Mouse (Mus musculus): ENCODE data around the gene Csrnp1.

Csrnp1 gene

GRCm38 (mm10) chr9:120001945-120002725, 17.7 kb upstream of the Csrnp1 start:
- DNase-seq: peak; percentile 23 to 40

DNA sequence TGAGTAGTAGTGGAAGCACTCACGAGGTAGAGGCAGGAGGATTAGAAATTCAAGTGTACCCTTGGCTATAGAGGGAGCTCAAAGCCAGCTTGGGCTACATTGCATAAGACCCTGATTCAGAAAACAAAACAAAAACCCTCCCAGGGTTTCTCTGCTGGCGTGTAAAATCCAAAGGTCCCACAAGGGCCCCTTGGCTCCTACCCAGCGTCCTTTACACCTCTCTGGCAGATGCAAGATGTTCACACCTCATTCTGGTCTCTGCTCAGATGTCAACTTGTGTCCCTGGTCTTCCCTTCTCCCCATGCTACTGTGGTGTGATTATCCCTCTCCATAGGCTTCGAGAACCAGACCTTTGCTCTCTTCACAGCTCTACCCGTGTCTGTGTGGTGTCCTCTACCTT, 16.3 kb upstream of the Csrnp1 start:
- no peak for DNase-seq

DNA sequence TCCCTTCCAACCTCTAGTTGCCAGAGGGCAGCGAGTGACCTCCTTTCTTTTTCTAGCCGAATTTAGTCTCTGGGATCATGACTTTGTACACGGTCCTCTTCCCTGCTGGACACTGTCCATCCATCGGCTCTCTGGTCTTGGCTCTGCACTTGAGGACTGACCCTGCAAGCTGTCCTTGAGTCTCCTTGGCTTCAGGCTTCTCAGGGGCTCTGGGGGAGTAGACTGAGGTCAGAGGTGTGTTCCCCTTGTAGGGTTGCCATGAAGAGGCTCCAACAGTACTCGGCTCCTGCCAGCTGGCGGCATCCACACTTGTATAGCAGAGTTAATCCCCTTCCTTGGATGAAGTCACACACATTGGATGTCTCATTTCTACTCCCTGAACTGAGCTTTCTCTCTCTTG, 15.2 kb upstream of the Csrnp1 start:
- DNase-seq: no peak

DNA sequence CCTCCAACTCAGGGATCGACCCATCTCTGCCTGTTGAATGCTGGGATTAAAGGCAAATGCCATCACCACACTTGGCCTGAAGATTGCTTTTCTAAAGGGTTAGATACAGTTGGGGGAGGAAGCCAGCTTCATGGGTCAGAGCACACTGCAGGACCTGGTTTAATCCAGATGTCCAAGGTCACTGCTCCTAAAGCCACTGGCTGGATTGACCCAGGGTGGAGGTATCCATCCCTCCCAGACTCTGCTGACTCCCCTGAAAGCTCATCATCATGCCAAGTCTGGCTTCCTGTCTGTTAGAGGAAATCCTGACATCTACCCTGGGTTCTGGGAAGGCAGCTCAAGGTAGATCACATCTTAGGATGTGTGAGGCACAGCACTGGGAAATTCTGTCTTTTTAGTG, 14.3 kb upstream of the Csrnp1 start:
- DNase-seq: no peak

DNA sequence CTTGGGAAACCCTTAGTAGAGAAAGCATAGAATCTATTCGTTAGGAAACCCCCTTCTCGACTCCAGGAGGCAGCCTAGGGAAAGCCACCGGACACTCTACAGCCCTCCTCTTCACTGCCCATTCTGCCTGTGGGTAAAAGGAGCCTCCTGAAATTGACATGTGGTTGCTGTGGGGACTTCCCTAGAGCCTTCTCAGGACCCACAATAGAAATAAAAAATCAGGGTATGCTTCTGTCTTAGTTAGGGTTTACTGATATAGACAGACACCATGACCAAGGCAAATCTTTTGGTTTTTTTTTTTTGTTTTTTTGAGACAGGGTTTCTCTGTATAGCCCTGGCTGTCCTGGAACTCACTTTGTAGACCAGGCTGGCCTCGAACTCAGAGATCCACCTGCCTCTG, 11.6 kb upstream of the Csrnp1 start:
- DNase-seq: no peak

GRCm38 (mm10) chr9:119994207-119994606, 9.7 kb upstream of the Csrnp1 start:
- DNase-seq: no peak

GRCm38 (mm10) chr9:119993092-119993844, 8.8 kb upstream of the Csrnp1 start:
- no peak for DNase-seq

DNA sequence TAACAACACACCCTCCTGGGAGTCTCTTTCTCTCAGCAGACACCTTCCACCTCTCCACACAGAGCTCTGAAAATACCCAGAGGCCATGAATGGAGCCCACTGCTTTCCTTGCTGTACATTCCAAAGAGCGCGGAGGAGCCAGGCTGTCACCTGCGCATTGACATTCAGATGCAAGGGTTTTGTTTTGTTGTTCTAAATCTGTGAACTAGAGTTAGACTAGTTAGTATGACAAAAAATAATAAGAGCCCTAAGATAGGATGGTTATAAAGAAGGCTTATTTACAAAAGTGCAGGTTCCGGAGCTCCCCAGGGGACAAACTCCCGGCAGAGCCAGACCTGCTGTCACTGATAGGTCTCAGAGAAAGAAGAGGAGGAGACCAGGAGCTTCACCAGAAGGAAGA, 6.9 kb upstream of the Csrnp1 start:
- no peak for DNase-seq

DNA sequence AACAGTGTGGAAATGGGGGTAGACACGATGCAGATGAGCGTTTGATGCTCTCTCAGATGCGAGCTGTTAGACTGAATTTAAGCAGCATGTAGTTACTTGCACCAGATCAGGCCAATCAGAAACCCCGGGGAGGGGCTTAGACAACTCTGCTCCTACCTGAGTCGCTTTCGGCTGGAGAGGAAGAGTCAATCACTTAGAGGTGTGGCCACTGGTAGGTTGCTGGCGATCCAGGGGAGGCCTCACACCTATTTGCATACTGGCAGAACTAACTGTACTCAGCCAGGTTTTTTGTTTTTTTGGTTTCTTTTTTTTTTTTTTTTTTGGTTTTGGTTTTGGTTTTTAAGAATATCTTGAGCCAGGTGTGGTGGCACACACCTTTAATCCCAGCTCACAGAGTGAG, 3.8 kb upstream of the Csrnp1 start:
- DNase-seq: no peak

GRCm38 (mm10) chr9:119985881-119986574, 1.6 kb upstream of the Csrnp1 start:
- no peak for DNase-seq

GRCm38 (mm10) chr9:119983585-119984535, 598 bp downstream of the Csrnp1 start:
- DNase-seq: peak; percentile 89 to 93

DNA sequence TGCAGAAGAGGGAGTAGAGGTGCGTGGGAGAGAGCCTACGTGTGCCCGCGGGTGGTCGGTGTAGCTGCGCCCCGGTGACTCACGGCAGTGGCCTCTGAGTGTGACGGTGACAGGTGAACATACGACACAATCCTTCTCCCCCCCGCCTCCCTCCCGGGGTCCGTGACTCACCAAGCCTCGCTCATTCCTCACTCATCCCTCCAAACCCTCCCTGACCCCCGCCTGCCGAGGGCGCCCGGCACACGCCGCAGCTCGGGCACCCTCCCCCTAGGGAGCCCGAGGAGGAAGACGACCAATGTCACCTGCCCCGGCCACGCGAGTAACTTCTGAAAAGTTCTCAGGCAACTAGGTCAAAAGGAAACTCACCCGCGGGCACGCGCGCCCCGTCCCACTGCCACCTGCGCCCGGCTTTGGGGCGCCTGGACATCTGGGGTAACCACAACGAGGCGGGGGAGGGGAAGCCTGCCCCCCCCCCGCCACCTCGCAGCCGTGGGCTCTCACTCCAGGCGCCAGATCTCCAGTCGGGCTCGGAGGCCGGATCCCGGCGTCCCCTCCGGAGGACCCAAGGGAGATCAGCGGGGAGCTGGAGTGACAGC, 1.4 kb downstream of the Csrnp1 start:
- peak; percentile 52 to 60 for DNase-seq

DNA sequence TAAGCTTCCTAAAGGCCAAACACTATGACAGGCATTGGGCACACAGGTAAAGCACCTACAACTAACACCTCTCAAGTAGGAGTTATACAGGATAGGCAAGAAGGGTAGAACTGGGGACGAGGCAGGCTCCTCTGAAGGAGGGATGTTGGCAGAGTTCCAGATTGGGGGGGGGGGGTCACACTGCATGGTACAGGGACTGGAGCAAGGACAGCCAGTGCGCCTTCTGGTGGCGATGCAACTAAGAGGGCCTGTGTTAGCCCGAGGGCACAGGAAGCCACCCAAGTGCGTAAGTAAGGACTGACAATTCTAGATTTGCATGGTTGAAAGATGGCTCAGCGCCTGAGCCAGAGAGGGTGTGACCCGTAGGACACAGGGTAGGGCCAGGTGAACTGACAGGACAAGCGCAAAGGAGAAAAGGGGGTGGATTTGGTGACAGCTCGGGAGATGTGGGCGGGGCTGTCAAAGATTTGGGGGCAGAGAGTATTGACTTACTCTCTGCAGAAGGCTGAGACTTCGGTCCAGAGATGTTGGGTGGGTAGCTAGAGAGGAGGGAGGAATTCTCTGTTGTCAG, 2.1 kb downstream of the Csrnp1 start:
- DNase-seq: peak; percentile 56 to 67

DNA sequence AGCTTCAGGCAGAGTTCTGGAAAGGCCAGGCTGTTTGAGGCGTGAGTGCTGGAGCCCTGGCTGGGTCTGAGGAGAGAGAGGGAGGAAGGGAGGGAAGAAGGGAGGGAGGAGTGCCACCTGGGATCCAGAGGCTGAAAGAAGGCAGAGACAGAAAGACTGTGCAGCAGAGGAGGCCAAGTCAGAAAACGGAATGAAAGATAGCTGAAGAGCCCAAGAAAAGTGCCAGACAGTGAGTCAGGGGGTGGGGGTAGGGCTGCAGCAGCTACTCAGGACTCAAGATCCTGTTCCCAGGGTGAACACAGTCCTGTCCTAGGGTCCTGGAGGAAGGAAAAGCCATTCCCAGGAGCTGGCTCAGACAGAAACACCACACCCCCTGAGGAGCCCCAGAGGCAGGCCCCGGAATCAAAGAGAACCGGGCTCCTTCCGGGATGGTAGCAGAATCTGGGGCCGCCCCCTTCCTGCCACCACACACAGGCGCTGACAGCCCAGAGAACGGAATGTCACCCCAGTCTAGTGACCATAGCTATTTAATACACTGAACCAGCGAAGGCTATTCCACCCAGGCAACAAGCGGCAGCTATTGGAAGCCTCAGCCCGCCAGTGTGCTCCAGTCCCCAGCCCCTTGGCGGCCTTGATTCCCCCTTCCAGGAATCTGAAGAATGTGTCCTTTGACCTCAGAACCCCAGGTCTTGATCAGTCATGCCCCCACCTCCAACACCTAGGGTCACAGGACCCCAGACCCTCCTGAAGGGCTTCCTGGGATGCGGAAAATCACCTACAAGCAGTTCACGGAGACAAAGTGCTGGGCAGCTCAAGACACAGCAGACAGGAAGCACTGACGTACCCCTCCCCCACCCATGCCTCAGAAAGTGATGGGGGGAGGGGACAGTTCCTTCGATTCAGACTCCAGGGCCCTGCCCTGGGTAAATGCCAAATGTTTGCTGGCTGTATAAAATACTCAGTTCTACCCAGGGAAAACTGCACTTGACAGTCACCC, 3.0 kb downstream of the Csrnp1 start:
- DNase-seq: peak; percentile 25 to 29

DNA sequence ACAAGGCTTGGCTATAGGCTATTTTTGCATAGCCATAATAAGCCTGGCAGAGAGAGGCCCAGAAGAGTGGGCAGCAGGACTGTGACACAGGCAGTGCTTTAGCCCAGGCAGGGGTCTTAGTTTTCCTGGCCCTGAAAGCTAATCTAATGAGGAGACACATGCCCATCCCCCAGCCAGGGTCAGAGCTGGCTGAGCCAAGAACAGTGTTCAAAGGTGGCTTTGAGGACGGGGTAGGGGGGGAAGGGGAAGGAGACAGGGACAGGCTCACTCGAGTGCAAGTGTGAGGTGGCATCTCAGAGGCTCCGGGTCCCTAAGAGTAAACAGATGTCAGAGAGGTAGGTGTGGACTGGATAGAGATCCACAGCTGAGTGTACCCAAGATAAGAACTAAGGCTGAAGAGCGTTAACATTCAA, 3.7 kb downstream of the Csrnp1 start:
- DNase-seq: no peak

GRCm38 (mm10) chr9:119979749-119980148, 4.7 kb downstream of the Csrnp1 start:
- peak; percentile 38 to 40 for DNase-seq

GRCm38 (mm10) chr9:119978811-119979441, 5.5 kb downstream of the Csrnp1 start:
- DNase-seq: peak; percentile 42 to 61

- peak; percentile 22 to 38 for DNase-seq
Observed at GRCm38 (mm10) chr9:119978151-119978810, 6.2 kb downstream of the Csrnp1 start.

DNA sequence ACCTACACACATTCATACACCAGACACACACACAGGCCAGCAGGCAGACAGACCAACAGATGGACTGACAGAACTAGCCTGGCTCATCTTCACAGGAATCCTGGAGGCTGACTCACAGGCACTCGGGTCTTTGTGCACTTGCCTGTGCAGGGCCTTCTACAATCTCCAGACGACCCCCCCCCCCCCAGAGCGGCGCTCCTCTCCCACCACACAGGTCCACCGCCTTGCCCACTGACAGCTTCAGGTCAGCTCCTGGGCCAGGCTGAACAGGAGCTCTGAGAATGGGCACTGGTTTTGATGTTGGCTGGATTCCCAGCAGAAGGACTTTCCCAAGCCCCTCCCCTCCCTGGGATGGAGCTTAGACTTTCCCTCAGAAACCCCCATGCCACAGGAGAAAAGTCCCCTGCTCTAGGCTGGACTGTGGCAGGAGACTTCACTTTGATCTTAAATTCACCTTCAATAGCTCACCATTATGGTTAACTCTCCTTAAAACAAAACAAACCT, 6.8 kb downstream of the Csrnp1 start:
- DNase-seq: peak; percentile 28 to 30

Measured in cerebellum, adult 18-20 months (tissue).